Mouse (Mus musculus): Measurements from ENCODE around the gene Prm2. TPM values are rescaled to one million over a fixed set of nuclear protein-coding genes. Genes with fewer than 3 reads are reported as not detected.

Prm2 gene
- total RNA-seq (2021), result not detected
- long read RNA-seq, experiment 1, result 0 reads
- long read RNA-seq, experiment 2, result 0 reads

GRCm38 (mm10) chr16:10796034-10796433 is at the start of gene Prm2:
Prm2 (minus strand) TSS chr16:10796134.
- Histone ChIP-seq H3K27ac (no peak within 1 kb of the TSS), H3K4me3 (no peak within 1 kb of the TSS)
- DNase-seq (ENCODE audit: low spot score in 2 of 2), result no peak
- TF ChIP-seq CTCF (conservative IDR thresholded peaks at IDR 0.05), result no peak

DNA sequence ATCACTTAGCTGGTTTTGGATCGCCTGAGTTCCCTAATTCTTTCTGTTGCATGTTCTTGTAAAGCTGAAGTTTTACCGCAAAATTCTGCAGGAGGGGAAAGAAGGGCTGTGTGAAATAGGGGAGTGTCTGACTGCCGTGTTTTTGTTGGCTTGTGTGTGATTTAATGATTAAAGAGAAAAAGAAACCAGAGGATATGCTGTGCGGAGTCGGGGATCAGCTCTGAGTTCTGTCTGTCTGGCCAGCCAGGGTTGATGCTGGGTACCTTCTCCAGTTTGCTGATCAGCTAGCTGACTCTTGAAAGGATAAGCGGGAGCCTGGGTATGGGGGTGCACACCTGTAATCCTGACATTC is 48.4 kb upstream of the Prm2 start:
- no peak for TF ChIP-seq CTCF (conservative IDR thresholded peaks at IDR 0.05)
- no peak for DNase-seq (ENCODE audit: low spot score in 2 of 2)
- H3K27ac ChIP-seq, result no peak overlapping the region
- H3K4me3 ChIP-seq, result peak overlapping the region; percentile 29; the same call in 1 of the 2 replicates

DNA sequence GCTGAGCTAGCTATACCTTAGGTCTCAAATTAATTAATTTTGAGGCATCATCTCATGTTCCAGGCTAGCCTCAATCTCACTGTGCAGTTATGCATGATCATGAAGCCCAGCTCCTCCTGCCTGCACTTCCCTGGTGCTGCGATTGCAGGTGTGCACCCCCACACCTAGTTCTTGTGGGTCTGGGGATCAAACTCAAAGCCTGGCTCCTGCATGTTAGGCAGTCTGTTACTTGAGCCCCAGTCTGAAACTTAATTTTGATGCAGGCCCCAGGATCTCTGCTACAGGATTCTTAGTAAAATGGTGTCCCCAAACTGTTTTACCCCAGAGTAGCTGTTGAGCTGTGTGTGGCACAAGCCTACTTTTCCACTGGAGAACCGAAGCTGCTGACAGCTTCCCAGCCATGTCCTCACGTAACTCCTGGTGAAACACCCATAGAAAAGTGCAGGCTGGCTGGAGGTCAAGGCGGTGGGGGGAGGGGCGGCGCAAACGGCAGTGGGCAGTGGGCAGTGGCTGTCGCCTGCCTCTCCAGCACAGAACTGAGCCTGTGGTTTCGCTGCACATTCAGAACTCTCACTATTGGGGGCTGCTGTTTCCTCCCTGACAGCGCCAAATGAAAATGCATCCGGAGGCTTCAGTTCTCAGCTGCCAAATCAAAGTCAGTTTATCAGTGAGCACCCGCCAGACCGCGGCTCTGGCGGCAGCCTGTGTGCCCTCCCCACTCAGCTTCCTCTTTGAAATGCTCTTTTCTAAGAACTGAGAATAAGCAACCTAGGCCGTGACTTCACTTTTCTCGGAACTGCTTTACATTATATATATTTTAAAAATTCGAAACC is 47.8 kb upstream of the Prm2 start:
- Histone ChIP-seq H3K4me3 (peak overlapping the region; percentile 29; the same call in 1 of the 2 replicates), H3K27ac (no peak overlapping the region)
- no peak for TF ChIP-seq CTCF (conservative IDR thresholded peaks at IDR 0.05)
- no peak for DNase-seq (ENCODE audit: low spot score in 2 of 2)

GRCm38 (mm10) chr16:10842282-10842855 is 46.4 kb upstream of the Prm2 start:
- no peak for TF ChIP-seq CTCF (conservative IDR thresholded peaks at IDR 0.05)
- Histone ChIP-seq H3K4me3 (no peak overlapping the region), H3K27ac (no peak overlapping the region)
- no peak for DNase-seq (ENCODE audit: low spot score in 2 of 2)

DNA sequence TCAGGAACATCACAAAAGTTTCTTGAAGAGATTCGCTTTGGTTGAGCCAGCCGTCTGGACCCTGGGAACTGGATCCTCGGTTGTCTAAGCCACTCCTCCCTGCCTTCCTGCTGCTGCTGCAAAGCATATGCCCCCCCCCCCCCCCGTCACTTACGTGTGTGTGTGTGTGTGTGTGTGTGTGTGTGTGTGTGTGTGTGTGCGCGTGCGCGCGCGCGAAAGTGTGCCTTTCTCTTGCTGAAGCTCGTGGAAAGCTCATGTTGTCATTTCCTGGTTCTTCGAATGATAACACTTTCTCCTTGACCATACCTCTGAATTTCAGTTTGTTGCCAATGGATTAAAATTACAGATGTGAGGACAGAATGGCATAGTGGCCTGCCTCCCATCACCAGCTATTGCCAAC is 44.1 kb upstream of the Prm2 start:
- no peak for DNase-seq (ENCODE audit: low spot score in 2 of 2)
- Histone ChIP-seq H3K27ac (no peak overlapping the region), H3K4me3 (no peak overlapping the region)
- no peak for TF ChIP-seq CTCF (conservative IDR thresholded peaks at IDR 0.05)

DNA sequence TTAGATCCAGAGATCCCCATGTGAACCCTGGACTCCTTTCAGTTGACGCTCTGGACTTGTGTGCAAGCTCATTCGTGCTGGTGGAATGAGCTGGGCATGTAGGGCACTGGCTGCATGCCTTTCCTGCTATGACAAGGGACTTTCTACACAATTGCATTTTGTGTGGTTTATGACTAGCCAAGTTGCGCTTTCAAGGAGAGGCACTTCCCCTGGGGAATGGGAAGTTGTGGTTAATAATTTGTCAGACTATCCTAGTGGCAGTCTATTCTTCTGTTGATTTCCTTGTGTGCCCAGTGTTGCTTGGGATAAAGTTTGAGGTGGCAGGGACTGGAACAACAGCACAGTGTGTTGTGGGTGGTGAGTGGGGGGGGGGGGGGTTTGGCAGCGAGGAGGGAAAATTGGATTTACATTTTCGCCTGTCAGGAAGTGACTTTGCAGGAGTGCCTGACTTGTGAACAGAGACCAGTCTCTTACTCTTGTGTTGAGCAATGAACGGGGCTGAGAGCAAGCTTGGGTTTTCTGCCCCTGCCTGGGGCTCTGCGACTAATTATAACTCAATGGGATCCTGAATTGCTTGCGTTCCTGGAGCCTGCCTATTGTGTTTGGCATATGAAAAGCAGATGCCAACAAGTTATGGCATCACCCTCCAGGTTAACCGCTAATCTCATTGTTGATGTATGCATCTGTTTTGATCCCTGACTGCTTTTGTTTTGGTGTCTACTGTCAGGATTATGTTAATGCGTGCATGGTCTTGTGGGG is 42.7 kb upstream of the Prm2 start:
- Histone ChIP-seq H3K27ac (no peak overlapping the region), H3K4me3 (no peak overlapping the region)
- no peak for DNase-seq (ENCODE audit: low spot score in 2 of 2)
- no peak for TF ChIP-seq CTCF (conservative IDR thresholded peaks at IDR 0.05)

DNA sequence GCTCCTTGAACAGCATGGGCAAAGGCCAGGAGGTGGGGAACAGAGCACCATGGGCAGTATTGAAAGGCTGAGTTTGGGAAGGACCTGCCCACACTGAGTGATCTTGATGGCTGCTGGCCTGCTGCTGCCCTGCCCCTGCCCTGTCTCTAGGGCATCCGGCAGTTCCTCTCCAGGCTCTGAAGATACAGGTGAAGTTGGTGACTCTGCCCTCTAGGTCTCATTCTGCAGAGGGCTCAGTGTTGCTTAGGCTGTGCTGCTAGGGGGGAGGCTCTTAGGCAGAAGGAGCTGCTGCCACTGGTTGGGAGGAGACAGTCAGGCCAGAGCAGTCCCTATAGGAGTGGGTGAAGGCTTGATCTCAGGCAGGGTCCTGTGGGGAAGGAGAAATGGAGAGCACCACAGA is 42.0 kb upstream of the Prm2 start:
- no peak overlapping the region for H3K27ac ChIP-seq
- no peak overlapping the region for H3K4me3 ChIP-seq
- no peak for DNase-seq (ENCODE audit: low spot score in 2 of 2)
- TF ChIP-seq CTCF (conservative IDR thresholded peaks at IDR 0.05), result no peak

GRCm38 (mm10) chr16:10837250-10837649 is 41.3 kb upstream of the Prm2 start:
- Histone ChIP-seq H3K27ac (no peak overlapping the region), H3K4me3 (no peak overlapping the region)
- TF ChIP-seq CTCF (conservative IDR thresholded peaks at IDR 0.05), result no peak
- no peak for DNase-seq (ENCODE audit: low spot score in 2 of 2)

DNA sequence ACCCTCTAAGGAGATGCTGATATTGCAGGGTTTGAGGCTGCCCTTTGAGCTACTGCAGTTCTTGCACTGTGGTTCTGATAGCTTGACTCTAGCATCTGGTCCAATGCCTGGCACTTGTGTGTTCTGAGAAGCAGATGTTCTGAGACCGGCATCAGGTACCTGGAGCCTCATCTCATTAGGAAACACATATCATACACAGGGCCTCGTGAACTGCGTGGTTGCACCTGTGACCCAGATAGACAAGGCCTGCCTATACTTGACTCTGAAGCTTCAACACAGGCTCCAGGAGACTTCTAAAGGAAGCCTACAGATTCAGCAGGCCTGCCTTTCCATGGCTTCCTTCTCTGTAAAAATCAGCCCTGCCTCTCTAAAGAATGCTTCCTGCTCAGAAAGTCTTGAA is 40.5 kb upstream of the Prm2 start:
- H3K4me3 ChIP-seq, result no peak overlapping the region
- no peak overlapping the region for H3K27ac ChIP-seq
- no peak for TF ChIP-seq CTCF (conservative IDR thresholded peaks at IDR 0.05)
- no peak for DNase-seq (ENCODE audit: low spot score in 2 of 2)

DNA sequence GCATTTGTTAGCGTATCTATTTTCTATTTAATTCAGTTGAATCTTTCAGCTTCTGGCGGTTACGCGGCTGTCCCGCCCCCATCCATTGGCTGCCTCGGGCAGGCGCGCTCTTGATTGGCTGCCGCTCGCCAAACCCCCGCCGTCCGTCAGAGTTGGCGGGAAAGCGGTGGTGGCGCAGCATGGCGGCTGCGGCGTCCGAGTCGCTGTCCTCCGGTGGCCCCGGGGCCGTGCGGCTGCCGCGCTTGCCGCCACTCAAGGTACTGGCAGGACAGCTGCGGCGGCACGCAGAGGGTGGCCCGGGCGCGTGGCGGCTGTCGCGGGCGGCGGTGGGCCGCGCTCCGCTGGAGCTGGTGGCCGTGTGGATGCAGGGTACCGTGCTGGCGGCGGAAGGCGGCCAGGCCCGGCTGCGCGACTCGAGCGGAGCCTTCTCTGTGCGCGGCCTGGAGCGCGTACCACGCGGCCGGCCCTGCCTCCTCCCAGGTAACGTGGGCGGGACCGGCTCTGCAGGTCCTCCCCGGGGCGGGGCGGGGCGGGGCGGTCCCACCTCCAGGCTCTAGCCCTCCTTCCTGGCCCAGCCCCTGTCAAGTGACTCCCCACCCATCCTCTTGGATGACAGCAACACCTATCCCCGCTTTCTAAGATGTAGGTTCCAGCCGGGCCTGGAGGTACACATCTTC is 39.1 kb upstream of the Prm2 start, which contains the start of gene Rmi2:
Rmi2 (plus strand) TSS at position 149 of the 677 bp plus-strand sequence.
- DNase-seq (ENCODE audit: low spot score in 2 of 2), result peak; percentile 75 to 83
- Histone ChIP-seq H3K4me3 (peak within 1 kb of the TSS; percentile 60), H3K27ac (no peak within 1 kb of the TSS)
- no peak for TF ChIP-seq CTCF (conservative IDR thresholded peaks at IDR 0.05)

DNA sequence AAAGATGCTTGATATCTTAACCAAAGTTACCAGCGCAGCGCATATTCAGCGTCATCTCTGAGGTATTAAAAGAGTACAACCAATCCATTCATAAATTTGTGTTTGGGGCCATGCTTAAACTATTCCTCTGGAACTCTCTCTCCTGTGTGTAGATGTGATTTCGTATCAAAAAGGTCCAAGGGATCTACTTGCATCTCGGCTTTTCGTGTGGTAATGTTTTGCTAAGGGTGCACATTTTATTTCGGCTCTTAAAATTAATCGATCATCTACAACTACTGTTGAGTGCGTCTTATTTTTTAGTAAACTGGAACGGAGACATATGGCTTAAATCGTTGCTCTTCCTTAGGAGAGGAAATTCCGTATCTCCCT is 38.6 kb upstream of the Prm2 start:
- no peak overlapping the region for H3K27ac ChIP-seq
- peak overlapping the region; percentile 60 for H3K4me3 ChIP-seq
- no peak for DNase-seq (ENCODE audit: low spot score in 2 of 2)
- TF ChIP-seq CTCF (conservative IDR thresholded peaks at IDR 0.05), result no peak

GRCm38 (mm10) chr16:10828461-10828805 is 32.5 kb upstream of the Prm2 start:
- no peak for DNase-seq (ENCODE audit: low spot score in 2 of 2)
- H3K27ac ChIP-seq, result no peak overlapping the region
- TF ChIP-seq CTCF (conservative IDR thresholded peaks at IDR 0.05), result no peak
- H3K4me3 ChIP-seq, result no peak overlapping the region

Measured in layer of hippocampus, adult 2 months (tissue).